Mouse (Mus musculus) liver (tissue): ENCODE measurements at regions not wholly inside any gene's neighbourhood (a gene's known extent, or its start where the extent isn't known, plus 50 kb on each side); places are given as distances from the start of the nearest gene placed in this dataset.

Experiments used
- DNase-seq: peaks from one replicate; pipeline ENCODE4 v3.0.0-alpha.2; 2020; ENCODE audit warnings: mixed read lengths

DNA sequence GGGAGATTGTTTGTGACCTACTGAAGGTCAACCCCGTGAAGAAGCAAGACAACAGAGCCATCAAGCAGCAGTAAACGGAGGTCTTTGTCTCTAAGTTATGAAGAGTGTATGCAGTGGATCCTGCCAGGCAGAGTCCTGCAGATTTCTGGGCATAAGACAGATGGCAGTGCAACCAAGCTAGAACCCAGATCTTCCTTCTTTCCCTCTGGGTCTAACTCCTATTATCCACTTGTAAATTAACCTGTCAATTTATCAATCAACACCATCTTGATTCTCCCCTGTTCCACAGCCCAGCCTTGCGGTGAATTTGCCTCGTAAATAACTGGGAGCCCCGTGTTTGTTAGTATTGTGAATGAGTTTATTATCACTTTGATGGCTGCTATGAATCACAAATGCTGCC lies 555.7 kb downstream of the Nr2f2 start:
- DNase-seq, result no peak

DNA sequence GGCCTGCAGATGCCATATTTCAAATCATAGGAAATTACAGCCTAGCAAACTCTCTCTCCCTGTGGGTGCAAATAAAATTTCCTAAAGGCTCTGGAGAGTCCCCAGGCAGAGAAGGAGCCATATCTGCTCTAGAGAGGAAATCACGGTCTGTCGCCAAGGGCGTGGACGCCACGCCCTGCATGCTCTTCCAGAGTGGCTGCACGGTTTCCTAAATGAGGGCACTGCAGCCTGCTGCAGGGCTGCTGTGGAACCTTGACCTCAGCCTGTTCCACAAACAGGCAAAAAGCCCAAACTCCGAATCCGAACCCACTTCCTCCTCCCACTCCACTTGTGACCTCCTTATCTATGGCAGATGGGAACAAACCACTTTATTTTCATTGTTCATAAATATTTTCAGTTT lies 559.3 kb downstream of the Nr2f2 start:
- DNase-seq, result no peak

DNA sequence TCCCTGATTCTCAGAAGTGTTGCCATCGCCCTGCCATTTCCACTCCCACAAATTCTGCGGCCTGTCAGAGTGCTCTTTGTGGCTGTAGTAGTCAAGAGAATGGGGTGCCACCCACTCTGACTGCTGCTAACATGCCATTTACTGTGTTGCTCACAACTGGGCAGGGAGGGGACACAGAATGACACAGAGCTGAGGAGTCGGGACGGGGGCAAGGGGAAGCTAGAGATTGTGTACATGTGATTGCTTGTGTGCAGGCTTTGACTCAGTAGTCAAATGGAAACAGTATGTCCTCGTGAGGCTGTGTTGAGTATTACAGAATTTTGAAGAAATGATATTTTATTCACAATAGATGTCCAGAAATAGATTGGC lies 595.6 kb downstream of the Nr2f2 start:
- no peak for DNase-seq

DNA sequence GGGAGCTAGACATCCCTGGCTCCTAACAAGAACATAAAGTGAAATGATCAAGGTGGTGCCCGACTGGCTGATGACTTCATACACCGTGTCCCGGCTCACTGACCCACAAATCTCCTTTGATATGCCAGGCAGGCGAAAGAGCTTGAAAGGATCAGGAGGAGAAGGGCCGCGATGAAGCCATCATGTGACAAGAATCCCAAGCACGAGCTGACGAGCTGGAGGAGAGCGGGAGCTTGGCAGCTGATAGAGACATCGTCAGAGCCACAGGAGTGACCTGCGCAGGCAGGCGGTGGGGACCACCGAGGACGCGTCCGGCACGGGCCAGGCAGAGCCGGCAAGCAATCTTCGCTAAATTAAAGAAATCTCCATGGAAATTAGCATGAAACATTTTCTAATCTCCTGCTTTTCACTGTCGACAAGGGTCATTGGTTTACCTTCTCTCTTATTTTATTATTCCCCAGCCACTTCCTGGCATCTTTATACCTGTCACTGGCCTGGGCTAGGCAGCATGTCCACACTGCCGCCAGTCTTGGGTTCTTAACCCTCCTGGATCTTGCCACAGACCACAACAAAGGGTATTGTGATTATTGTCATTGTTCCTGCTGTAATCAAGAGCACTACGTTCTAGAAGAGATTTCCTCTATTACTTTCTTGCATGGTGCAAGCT lies 596.1 kb downstream of the Nr2f2 start:
- DNase-seq, result no peak

DNA sequence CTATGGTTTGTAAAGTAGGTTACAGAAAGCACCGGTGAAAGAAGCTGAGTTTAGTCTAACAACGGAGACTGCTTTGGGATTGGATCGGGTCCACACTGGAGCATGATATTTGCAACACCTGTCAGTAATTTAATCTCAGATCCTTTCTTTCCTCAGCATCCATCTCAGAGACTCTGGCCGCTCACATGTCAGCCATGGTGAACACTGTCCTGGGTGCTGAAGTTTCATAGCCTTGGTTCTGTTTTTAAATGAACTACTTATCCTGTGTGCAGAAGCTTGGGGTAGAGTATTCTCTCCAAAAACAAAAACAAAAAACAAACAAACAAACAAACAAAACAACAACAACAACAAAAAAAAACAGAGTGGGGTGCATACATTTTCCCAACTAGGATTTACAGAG lies 600.1 kb downstream of the Nr2f2 start:
- no peak for DNase-seq

DNA sequence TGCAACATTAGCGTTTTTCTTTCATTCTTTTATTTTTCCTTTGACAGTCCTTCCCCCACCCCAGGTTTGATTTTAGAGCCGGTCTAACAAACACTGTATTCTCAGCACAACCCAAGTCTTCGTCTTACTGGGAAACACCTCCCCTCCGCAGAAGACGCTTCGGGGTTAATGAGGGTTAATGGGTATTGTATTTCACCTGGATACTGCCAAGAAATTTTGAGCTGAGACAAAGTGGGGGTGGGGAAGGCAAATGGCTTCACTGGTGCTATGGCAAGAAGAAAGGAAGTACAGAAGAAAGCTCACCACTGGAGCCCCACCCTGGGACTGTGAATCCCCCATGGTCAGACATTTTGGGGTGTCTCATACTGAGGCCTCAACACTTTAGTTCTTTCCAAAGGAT lies 626.0 kb downstream of the Nr2f2 start:
- no peak for DNase-seq

DNA sequence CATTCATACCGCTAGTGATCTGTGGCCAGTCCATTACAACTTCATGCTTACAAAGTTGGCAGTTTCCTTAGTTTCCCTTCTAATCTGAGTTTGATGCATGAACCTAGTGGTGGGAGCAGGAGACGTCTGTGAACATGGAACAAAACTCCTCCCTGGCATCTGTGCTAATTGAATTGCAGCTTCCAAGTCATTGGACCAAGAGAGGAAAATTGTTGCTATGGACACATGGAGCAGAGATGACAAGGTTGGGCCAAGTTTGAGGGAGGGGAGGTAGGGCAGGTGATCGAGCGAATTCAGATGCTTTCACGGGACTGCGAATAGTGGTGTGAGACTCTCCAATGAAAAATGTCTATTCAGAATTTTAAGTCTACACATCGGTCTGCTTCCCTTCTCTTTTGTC lies 627.5 kb downstream of the Nr2f2 start:
- DNase-seq, result no peak

DNA sequence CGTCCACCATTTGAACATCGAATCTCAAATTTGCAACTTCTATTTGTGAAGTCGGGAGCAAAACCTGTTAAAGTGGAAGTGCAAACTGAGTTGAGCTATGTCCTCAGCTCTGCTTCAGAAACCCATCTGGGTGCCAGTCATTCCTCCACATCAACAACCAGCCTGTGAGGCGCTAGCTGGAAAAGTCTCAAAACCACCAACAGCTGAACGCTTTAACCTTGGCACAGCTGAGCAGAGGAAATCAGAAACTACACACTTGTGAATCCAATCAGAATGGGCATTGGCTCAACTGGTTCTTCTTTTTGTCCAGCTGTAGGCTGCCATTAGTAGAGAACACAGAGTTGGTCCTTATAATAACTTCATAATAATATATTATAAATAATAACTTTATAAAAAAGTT lies 651.5 kb downstream of the Nr2f2 start:
- no peak for DNase-seq

DNA sequence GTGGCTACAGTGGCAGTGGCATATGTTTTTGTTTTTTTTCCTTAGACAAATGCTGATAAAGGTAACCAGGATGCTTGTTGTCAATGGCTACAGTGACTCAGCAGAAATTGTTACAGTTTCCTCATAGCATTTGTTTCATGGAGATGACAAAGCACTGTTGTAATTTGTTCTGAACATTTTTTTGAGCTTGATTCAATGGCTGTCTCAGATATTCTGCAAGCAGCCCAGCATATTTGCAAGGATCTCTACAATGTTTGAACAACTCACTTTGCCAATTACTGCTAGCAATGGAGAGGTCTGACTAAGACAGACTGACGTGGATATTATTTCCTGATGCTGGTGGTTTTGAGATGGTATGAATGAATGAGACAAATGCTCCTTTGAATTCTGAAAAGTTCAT lies 696.3 kb downstream of the Nr2f2 start:
- no peak for DNase-seq

DNA sequence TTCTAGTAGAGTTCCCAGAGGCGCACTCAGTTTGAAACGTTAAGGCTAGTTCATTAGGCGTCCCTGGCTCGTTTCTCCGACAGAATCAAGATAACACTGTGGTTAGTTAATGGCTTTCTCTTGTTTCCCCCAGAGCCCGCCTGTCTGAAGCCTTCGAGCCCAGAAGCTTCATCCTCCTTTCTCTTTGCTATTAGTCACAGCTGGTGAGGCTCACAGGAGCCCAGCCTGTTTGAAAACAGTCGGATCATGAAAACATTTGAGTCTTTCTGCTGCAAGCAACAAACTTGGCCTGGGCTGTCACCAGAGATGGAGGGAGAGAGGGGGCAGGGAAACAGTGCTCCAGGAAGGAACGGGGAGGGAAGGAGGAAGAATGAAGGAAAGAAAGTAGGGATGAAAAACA lies 711.0 kb downstream of the Nr2f2 start:
- DNase-seq, result no peak

DNA sequence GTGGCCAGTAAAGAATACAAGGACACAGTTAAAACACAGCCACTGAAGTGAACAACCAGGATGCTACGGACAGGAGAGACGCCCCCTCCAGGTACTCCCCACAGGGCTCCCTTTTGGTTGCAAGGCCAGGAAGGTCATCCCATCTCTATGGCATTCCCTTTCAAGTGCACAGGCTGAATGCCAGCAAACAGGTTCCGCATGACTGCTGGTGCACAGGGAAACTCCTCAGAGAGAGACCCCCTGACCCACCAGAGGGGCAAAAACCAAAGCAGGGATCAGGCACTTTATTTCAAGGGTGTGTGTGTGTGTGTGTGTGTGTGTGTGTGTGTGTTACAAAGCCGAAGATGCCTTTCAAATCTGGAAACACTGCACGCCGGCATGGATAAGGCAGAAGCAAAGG lies 721.1 kb downstream of the Nr2f2 start:
- DNase-seq, result no peak

DNA sequence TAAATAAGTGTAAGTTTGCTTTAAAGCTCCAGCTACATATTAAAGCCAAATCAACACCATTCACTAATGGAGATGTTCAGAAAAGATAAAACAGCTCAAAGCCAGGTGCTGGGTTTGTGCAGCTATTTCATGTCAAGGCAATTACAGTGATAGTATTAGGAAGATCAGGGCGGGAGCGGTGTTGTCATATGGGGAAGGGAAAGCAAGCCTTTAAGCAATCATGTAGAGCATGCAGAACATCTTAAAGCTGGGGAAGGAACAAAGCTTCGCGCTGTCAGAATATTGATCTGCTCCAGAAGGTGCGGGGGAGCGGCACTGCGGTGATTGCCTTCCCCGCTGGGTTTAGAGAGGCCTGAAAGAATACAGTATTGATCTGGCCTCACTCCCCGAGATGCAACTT lies 724.9 kb downstream of the Nr2f2 start:
- no peak for DNase-seq

DNA sequence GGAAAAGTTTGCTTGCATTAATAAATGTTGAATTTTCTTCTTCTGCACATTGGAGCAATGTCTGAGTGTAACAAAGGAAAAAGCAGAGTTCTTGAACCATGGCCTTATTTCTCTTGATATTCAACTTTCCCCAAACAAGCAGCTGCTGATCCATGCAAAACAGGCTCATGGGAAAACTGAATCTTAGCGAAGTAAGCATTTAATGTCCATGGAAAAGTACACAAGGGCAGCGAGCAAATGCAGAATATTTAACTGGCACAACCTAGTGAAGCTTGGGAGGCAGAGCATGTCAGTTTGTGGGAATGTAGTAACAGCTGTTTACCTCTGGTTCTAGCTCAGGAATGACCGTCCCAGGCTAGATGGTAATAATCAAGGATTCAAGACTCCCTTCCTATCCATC lies 766.7 kb downstream of the Nr2f2 start:
- DNase-seq, result no peak

DNA sequence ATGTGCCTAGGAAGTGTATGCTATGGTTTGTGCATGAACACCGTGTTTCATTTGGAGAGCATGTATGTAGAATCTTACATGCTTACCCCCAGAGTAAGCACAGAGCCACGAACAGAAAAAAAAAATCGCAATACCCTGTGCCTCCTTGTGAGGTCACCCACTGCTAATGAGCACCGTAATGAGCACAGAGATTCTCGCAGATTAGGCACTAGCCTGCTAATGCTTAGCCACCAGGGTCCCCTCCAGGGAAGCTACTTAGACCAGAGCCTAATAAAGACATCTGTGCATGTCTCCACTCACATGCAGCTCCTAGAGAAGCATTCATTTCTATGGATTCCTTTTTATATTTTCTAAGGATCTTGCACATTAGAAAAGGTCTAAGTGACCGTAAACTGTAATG lies 780.8 kb downstream of the Nr2f2 start:
- DNase-seq, result no peak

DNA sequence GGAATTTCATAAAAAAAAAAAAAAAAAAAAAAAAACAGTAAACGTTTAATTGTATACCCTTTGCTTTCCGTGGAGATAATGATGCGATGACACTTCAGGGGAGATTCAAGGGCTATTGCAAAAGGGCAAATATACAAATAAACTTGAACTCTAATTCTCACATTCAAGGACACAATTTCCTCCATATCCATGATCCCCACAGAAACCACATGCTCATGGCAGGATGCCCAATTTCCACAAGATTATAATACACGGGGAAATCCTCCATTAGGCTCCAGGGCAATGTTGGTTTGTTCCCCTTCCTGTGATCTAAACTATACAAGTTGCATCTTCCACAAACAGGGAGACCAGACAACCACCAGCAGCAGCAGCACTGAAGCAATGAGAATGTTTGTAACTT lies 781.4 kb downstream of the Nr2f2 start:
- no peak for DNase-seq

DNA sequence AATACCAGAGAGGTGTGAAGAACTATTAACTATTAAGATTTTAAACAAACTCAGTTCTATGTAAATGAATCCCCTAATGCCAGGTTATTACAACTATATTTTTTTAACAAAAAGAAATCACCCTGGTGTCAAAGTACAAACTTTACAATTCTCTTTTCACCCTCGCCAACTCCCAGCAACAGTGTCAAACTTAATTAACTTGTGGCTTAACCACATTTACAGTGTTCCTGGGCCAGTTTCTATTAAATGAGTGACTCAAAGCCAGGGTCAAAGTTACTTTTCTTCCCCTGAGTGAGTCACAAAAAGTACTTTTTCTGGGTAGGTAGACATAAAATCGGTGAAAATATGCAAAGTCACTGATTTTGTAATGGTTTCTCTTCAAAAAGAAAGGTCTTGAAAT lies 782.0 kb downstream of the Nr2f2 start:
- no peak for DNase-seq

DNA sequence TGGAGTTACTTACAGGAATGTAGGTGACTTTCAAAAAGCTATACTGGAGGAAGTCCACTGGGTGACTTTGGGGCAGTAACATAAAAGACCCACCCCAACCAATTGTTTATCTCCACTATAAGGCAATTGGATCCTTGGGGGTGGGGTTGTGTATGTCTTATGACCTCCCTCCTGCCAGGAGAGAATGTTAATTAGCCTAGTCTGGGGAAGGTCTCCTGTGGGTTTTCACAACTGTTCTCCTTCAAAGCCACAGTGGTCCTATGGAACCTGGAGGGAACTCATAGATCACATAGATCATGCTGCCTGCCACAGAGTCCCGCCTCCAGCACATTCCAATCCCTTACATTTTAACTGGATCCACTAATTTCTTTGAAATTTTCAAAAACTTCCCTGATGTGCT lies 782.6 kb downstream of the Nr2f2 start:
- DNase-seq, result no peak

DNA sequence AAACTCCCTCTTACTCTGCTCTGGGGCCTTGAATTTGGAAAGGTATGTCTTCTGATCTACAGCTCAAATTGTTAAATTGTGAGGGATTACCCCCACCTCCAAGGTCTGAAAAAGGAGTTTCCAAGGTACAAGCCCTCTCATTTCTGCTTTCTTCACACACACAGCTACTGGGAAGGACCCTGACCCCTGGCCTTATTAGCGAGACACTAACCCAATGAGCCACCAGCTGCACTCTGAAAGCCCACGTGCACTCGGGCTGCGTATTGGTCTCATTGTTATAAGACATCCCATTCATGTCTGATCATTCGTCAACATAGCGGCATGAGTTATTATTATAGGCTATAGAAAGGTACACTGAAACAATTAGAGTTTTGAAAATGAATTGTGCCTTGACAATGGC lies 784.9 kb downstream of the Nr2f2 start:
- no peak for DNase-seq

DNA sequence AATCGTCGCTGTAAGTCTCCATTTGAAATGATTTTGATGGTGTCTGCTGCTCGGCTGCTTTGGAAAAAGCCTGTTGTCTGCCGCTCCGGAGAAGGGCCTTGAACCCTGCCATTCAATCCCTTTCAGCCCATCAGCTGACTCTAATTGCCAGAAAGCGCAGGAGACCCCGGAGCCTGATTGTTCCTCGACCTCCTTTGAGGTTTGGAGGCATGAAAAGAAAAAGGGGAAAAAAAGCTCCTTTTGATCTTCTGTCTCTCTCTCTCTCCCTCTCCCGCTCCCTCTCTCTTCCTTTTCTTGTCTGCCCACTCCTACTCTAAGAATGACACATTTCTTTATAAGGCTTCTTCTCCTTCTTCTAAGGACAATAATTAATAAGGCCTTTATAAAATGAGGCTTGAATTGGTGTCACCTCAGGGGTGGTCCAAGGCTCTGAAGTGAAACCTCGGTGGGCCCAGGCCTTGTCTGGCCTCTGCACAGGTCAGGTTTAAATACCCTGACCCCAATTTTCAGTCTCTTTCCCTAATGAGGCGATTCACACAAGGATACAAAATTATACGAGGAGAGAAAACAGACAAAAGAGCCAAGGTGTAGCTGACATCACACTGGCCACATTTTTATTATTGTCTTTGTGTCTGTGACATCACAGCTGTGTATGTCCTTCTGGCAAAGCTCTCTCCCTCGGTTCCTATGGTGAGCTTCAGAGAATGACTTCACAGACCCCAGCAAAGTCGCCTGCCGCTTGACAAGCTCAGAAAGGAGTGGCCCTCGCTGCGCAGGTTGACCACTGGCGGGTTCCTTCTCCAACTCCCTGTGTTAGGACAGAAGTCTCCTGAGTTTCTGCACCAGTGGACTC lies 787.4 kb downstream of the Nr2f2 start:
- no peak for DNase-seq

DNA sequence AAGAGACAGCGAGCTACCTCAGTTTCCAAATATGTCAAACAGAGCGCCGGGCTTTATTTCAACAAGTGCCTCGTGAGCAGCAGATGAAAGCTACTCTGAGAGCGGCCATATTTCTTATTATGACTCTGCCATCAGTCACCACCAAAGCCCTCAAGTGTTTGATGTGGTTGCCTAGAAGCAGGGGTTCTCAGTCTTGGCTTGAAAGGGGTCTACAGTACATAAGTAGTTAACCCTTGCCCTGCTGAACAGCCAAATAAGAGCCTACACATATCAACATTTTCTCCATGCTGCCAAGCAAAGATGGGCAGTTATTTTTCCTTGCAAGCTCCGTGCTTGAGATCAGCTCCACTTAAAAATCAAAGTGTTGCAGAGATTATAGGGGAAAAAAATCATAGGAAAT lies 788.8 kb downstream of the Nr2f2 start:
- DNase-seq, result no peak

DNA sequence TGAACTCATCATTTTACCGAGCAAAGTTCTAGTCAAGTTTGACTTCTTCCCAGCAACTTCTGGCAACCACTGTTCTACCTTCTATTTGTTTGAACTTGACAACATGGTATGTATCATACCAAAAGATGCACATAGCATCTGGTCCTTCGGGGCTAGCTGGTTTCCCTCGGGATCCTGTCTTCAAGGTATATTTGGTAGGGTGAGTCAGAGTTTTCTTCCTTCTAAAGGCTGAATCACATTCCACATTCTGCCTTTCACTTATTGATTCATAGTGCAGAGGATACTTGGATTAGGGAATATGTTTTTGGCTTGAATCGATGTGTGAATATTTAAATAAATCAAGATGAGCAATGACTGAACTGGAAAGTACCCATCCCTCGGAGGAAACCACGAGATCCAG lies 789.9 kb downstream of the Nr2f2 start:
- no peak for DNase-seq

DNA sequence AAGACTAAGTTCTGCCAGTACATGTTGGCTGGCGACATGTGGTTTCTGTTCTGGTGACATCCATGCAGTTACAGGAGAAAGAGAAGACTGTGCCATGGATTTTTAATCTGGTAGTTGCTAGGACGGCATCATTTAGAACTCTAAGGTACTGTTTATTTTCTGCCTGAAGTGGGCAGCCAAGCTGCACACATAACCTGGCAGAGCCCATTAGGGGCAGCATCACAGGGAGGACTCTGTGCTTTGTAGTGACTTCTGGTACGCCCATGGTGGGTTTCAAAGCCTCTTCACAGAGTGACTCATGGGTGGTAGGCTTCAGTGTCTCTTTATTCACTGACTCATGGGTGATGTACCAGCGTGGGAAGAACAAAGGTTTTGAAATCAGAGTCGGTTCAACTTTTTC lies 792.8 kb downstream of the Nr2f2 start:
- DNase-seq, result no peak

DNA sequence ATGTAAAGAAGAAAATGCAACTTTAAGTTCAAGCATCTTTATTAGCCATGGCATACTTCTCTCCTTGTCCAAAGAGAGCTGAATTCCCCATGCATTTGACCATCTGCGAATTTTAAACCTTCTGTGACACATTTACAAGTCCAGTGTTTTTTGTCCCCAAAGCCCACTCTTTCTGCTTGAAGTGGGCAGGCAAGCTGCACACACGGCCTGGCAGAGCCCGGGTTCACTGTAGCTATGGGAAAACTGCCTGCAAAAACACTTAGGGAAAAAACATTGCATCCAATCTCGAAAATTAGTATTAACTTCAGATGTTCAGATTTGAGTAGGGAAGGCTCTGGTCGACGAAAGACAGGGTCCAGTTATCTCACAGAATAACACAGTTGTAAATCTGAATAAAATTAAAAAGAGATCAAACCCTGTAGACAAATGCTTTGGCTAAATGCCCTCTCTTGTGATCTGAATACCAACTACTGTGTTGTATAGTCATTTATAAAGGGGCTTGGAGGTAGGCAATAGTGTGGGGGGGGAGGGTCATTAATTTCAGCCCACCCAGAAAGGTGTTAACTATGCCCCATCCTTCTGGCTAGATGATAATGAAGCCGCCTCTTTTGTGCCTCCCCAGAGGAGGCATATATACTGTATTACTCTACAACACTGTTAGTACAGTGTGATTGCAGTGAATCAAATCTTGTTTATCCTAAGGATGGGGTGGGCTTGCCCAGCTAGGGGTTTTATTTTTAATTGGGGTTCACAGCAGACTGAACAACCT lies 793.7 kb downstream of the Nr2f2 start:
- DNase-seq, result no peak

DNA sequence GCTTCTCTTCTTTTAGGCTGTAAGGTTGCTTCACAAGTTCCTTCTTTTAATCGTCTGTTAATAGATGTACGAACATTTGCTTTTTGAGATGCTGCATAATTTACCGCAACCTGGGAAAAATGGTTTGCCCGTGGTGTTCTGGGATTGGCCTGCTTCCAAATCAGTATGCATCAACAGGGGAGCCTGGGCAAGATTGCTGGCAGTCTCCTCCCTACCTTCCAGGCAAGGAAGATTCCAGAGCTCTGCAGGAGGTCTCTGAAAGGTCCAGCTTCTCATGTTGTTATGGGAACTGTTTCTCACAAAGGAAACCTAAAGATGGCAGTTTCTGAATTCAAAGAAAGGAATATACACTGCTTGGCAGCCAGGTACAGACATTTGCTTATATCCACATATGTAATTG lies 799.6 kb downstream of the Nr2f2 start:
- DNase-seq, result no peak
